Mouse (Mus musculus): ENCODE measurements around the gene Fbxw21. TPM values are rescaled to one million over a fixed set of nuclear protein-coding genes. Genes with fewer than 3 reads are reported as not detected.
"Not testable (repeated sequence)": the region's sequence is repeated elsewhere in the genome, so short reads cannot be mapped to it uniquely, and the experiment has no call there.

Fbxw21 gene
- not detected in 2 replicates for polyA plus RNA-seq (2015; fragmentation: Nextera tagmentation; extraction: Ambion mirVana)

- H3K9me3 ChIP-seq (replicated peaks), result no peaks in the 10 kb centered on the region
- H3K9ac ChIP-seq, result no peak within 1 kb of the TSS
- H3K27me3 ChIP-seq, result no peaks in the 10 kb centered on the region
- H3K4me1 ChIP-seq (replicated peaks), result no peaks in the 10 kb centered on the region
- H3K4me3 ChIP-seq (replicated peaks), result no peak within 1 kb of the TSS
- 40% methylated on average over 3 of the region's 3 CpGs for WGBS (ENCODE audit: insufficient replicate concordance)
- H3K4me2 ChIP-seq, result no peak within 1 kb of the TSS
- DNase-seq (no peak), ATAC-seq (ENCODE audit: low read depth) (no peak)
- H3K27ac ChIP-seq, result no peak within 1 kb of the TSS
- H3K36me3 ChIP-seq, result no peaks in the 10 kb centered on the region
Observed at GRCm38 (mm10) chr9:109161941-109162340, at the start of gene Fbxw21. Gene Fbxw21, minus strand, starts transcription at chr9:109162041.

- not testable (repeated sequence) for H3K4me1 ChIP-seq (replicated peaks); H3K4me2 ChIP-seq; H3K36me3 ChIP-seq; H3K9me3 ChIP-seq (replicated peaks); ATAC-seq (ENCODE audit: low read depth); H3K27me3 ChIP-seq; DNase-seq; H3K9ac ChIP-seq; H3K4me3 ChIP-seq (replicated peaks); H3K27ac ChIP-seq
- WGBS (ENCODE audit: insufficient replicate concordance), result 16% methylated on average over 1 of the region's 1 CpGs
Observed at GRCm38 (mm10) chr9:109201347-109201746, 39.5 kb upstream of the Fbxw21 start.

- no peak overlapping the region for H3K4me3 ChIP-seq (replicated peaks)
- no peaks in the 10 kb centered on the region for H3K36me3 ChIP-seq
- no peak overlapping the region for H3K27ac ChIP-seq
- no peaks in the 10 kb centered on the region for H3K9me3 ChIP-seq (replicated peaks)
- H3K27me3 ChIP-seq, result no peaks in the 10 kb centered on the region
- DNase-seq, result no peak
- WGBS (ENCODE audit: insufficient replicate concordance), result 60% methylated on average over 1 of the region's 1 CpGs
- ATAC-seq (ENCODE audit: low read depth), result no peak
- H3K4me2 ChIP-seq, result no peak overlapping the region
- H3K9ac ChIP-seq, result no peak overlapping the region
- no peaks in the 10 kb centered on the region for H3K4me1 ChIP-seq (replicated peaks)
Observed at GRCm38 (mm10) chr9:109200349-109200748, 38.5 kb upstream of the Fbxw21 start.

- no peak overlapping the region for H3K27ac ChIP-seq
- DNase-seq (no peak), ATAC-seq (ENCODE audit: low read depth) (no peak)
- WGBS (ENCODE audit: insufficient replicate concordance), result 51% methylated on average over 1 of the region's 1 CpGs
- no peak overlapping the region for H3K4me2 ChIP-seq
- no peak overlapping the region for H3K9ac ChIP-seq
- H3K36me3 ChIP-seq, result no peaks in the 10 kb centered on the region
- H3K4me1 ChIP-seq (replicated peaks), result no peaks in the 10 kb centered on the region
- no peaks in the 10 kb centered on the region for H3K9me3 ChIP-seq (replicated peaks)
- no peaks in the 10 kb centered on the region for H3K27me3 ChIP-seq
- no peak overlapping the region for H3K4me3 ChIP-seq (replicated peaks)
Observed at GRCm38 (mm10) chr9:109199353-109199752, 37.5 kb upstream of the Fbxw21 start.

GRCm38 (mm10) chr9:109195875-109196274, 34.0 kb upstream of the Fbxw21 start, which contains the start of gene Fbxw13:
Gene Fbxw13, minus strand, starts transcription at chr9:109195975.
- H3K9me3 ChIP-seq (replicated peaks); ATAC-seq (ENCODE audit: low read depth); H3K4me2 ChIP-seq; H3K27me3 ChIP-seq; H3K36me3 ChIP-seq; H3K9ac ChIP-seq; H3K4me3 ChIP-seq (replicated peaks); H3K4me1 ChIP-seq (replicated peaks); DNase-seq; H3K27ac ChIP-seq: not testable (repeated sequence)
- WGBS (ENCODE audit: insufficient replicate concordance), result 64% methylated on average over 3 of the region's 3 CpGs

- WGBS (ENCODE audit: insufficient replicate concordance), result 76% methylated on average over 1 of the region's 1 CpGs
- ATAC-seq (ENCODE audit: low read depth), result no peak
Observed at GRCm38 (mm10) chr9:109177208-109177607, 15.4 kb upstream of the Fbxw21 start.

GRCm38 (mm10) chr9:109176301-109176700, 14.5 kb upstream of the Fbxw21 start:
- Histone ChIP-seq H3K27ac (no peak overlapping the region), H3K9me3 (replicated peaks) (no peaks in the 10 kb centered on the region), H3K36me3 (no peaks in the 10 kb centered on the region), H3K9ac (no peak overlapping the region), H3K4me3 (replicated peaks) (no peak overlapping the region), H3K27me3 (no peaks in the 10 kb centered on the region), H3K4me1 (replicated peaks) (no peaks in the 10 kb centered on the region), H3K4me2 (no peak overlapping the region)
- DNase-seq (no peak), ATAC-seq (ENCODE audit: low read depth) (no peak)
- WGBS (ENCODE audit: insufficient replicate concordance), result 67% methylated on average over 1 of the region's 1 CpGs

More at GRCm38 (mm10) chr9:109177208-109177607, 15.4 kb upstream of the Fbxw21 start:
- no peaks in the 10 kb centered on the region for H3K9me3 ChIP-seq (replicated peaks)
- H3K4me2 ChIP-seq, result no peak overlapping the region
- no peak overlapping the region for H3K9ac ChIP-seq
- H3K4me3 ChIP-seq (replicated peaks), result no peak overlapping the region
- no peak for DNase-seq
- H3K27me3 ChIP-seq, result no peaks in the 10 kb centered on the region
- H3K27ac ChIP-seq, result no peak overlapping the region
- no peaks in the 10 kb centered on the region for H3K36me3 ChIP-seq
- H3K4me1 ChIP-seq (replicated peaks), result no peaks in the 10 kb centered on the region

- H3K4me3 ChIP-seq (replicated peaks), result no peak overlapping the region
- H3K9ac ChIP-seq, result no peak overlapping the region
- H3K4me1 ChIP-seq (replicated peaks), result no peaks in the 10 kb centered on the region
- DNase-seq (no peak), ATAC-seq (ENCODE audit: low read depth) (no peak)
- no peaks in the 10 kb centered on the region for H3K36me3 ChIP-seq
- H3K4me2 ChIP-seq, result no peak overlapping the region
- no peaks in the 10 kb centered on the region for H3K9me3 ChIP-seq (replicated peaks)
- H3K27ac ChIP-seq, result no peak overlapping the region
- H3K27me3 ChIP-seq, result no peaks in the 10 kb centered on the region
Observed at GRCm38 (mm10) chr9:109167316-109167715, 5.5 kb upstream of the Fbxw21 start.

GRCm38 (mm10) chr9:109140414-109140813, 21.4 kb downstream of the Fbxw21 start:
- not testable (repeated sequence) for H3K4me1 ChIP-seq (replicated peaks); H3K27ac ChIP-seq; DNase-seq; H3K4me2 ChIP-seq; H3K4me3 ChIP-seq (replicated peaks); H3K36me3 ChIP-seq; H3K9me3 ChIP-seq (replicated peaks); H3K27me3 ChIP-seq; ATAC-seq (ENCODE audit: low read depth); H3K9ac ChIP-seq
- WGBS (ENCODE audit: insufficient replicate concordance), result 49% methylated on average over 4 of the region's 4 CpGs

GRCm38 (mm10) chr9:109130076-109130475, 31.8 kb downstream of the Fbxw21 start:
- no peak overlapping the region for H3K4me3 ChIP-seq (replicated peaks)
- 68% methylated on average over 5 of the region's 5 CpGs for WGBS (ENCODE audit: insufficient replicate concordance)
- no peaks in the 10 kb centered on the region for H3K9me3 ChIP-seq (replicated peaks)
- H3K27me3 ChIP-seq, result no peaks in the 10 kb centered on the region
- H3K4me1 ChIP-seq (replicated peaks), result no peaks in the 10 kb centered on the region
- no peak for ATAC-seq (ENCODE audit: low read depth)
- no peak overlapping the region for H3K4me2 ChIP-seq
- H3K9ac ChIP-seq, result no peak overlapping the region
- no peak overlapping the region for H3K27ac ChIP-seq
- H3K36me3 ChIP-seq, result no peaks in the 10 kb centered on the region
- DNase-seq, result no peak

GRCm38 (mm10) chr9:109128211-109128610, 33.6 kb downstream of the Fbxw21 start:
- no peaks in the 10 kb centered on the region for H3K27me3 ChIP-seq
- no peaks in the 10 kb centered on the region for H3K4me1 ChIP-seq (replicated peaks)
- H3K4me3 ChIP-seq (replicated peaks), result no peak overlapping the region
- no peaks in the 10 kb centered on the region for H3K9me3 ChIP-seq (replicated peaks)
- no peaks in the 10 kb centered on the region for H3K36me3 ChIP-seq
- no peak overlapping the region for H3K27ac ChIP-seq
- ATAC-seq (ENCODE audit: low read depth) (no peak), DNase-seq (no peak)
- 21% methylated on average over 3 of the region's 3 CpGs for WGBS (ENCODE audit: insufficient replicate concordance)
- H3K9ac ChIP-seq, result no peak overlapping the region
- H3K4me2 ChIP-seq, result no peak overlapping the region

- no peak overlapping the region for H3K4me2 ChIP-seq
- no peak overlapping the region for H3K9ac ChIP-seq
- no peaks in the 10 kb centered on the region for H3K9me3 ChIP-seq (replicated peaks)
- H3K4me1 ChIP-seq (replicated peaks), result no peaks in the 10 kb centered on the region
- no peak overlapping the region for H3K4me3 ChIP-seq (replicated peaks)
- no peak overlapping the region for H3K27ac ChIP-seq
- ATAC-seq (ENCODE audit: low read depth) (no peak), DNase-seq (no peak)
- H3K36me3 ChIP-seq, result no peaks in the 10 kb centered on the region
- WGBS (ENCODE audit: insufficient replicate concordance), result 61% methylated on average over 4 of the region's 4 CpGs
- no peaks in the 10 kb centered on the region for H3K27me3 ChIP-seq
Observed at GRCm38 (mm10) chr9:109127076-109127475, 34.8 kb downstream of the Fbxw21 start.

Measured in liver, embryonic 13.5 days (tissue).